Mouse (Mus musculus) cerebellum, postnatal 36 days (tissue): ENCODE measurements at regions not wholly inside any gene's neighbourhood (a gene's known extent, or its start where the extent isn't known, plus 50 kb on each side); places are given as distances from the start of the nearest gene placed in this dataset.

Source experiments
- DNase-seq, 2 experiments: peaks; one replicate each; pipeline ENCODE4 v3.0.0; 2021 to 2022; ENCODE audit warnings: mixed read lengths in 2 of 2

DNA sequence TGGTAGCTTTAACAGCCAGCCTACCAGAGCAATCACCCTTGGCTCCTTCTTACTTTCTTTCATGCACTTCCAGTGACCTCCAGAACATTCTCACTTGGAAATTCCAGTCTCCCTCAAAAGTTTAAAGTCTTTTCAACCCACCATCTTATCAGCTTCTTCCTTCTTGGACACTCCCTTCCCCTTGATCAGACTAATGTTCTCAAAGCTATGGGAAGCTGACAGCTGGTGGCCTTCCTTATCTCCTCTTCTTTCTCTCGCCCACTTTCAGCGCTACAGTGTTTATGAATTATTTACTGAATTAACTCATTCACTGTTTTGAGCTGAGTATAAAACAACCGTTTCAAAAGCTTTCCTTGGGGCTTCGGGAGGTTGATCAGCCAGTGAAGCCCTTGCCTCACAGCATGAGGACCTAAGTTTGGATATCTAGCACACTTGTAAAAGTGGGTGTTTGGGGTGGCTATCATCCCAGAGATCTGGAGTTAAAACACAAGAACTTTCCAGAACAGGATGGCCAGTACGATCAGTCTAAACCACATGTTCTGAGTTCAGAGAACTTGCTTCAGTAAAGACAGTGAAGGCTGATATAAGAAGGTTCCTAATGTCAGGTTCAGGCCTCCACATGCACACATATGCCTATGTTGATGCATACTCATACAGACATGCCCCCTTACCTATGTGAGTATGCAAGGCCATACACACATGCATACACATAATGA, 59.7 kb upstream of the Ikzf2 start:
- no peak for DNase-seq

DNA sequence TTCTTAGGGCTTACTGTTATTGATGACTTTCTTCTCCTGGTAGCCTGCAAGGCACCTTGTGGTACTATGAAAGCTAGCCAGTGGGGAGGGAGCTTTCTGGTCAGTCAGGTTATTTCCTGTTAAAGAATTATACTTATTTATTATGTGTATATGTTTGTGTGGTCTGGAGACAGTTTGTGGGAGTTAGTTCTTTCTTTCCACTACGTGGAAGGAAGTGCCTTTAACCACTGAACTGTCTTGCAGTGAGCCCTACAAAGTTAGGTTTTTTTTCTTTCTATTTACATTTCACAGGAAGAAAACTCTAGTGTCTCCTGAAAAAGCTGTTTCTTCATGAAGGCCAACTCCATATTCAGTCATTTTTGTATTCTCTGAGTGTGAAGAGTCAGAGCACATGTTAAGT, 65.7 kb upstream of the Ikzf2 start:
- DNase-seq = no peak

GRCm38 (mm10) chr1:69757702-69758101, 69.1 kb upstream of the Spag16 start:
- DNase-seq = no peak

GRCm38 (mm10) chr1:69759544-69759943, 67.2 kb upstream of the Spag16 start:
- peak in 1 of 2 experiments; percentile 3 for DNase-seq

- no peak for DNase-seq
These were observed 58.1 kb upstream of the Spag16 start for GRCm38 (mm10) chr1:69768714-69769113.

DNA sequence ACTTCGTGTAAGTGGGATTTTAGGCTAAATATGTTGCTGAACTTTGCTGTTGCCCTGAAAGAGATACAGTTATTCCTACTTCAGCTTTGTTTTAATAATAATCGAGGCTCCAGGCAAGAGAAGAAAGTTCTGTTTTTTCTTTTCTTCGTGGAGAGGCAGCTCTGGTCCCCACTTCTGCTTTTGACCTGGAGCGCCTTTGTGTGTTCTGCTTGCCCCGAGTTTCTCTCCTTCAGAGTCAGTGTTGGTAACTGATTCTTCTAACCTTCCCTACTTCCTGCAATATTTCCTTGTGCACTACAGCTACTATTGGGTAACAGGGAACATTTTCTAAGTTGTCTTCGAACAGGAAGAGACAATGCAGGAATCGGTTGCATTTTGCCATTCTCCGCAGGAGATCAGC, 56.6 kb upstream of the Spag16 start:
- no peak for DNase-seq

DNA sequence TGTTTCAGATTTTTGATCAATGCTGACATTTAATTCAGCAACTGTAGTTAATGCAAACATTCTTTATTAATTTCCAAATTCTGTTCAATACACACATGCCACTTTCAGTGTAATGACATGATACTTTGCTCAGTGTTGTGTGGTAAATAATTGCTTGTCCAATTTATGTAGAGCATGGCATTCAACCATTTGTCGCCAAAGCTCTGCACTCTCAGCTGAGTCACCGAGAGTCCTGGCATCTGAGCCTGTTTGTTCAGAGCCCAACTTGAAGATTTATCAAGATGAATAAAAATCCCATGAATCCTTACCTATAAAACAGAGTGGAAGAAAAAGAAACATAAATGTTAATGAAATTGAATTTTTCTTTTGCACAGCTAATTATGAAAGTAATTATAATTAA, 55.3 kb upstream of the Spag16 start:
- DNase-seq = no peak

DNA sequence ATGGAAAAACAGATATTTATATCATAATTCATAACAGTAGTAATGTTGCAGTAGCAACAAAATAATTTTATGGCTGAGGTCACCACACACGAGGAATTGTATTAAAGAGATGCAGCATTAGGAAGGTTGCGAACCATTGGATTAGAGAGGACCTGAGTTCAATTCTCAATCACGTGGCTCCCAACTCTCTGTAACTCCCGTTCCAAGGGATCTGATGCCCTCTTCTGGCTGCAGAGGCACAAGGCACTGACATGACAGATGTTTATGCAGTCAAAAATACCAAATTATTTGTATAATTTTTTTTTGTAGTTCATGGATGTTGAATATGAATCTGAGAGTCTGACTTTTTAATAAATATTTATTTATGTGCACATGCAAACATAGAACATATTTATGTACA, 51.2 kb upstream of the Spag16 start:
- DNase-seq = no peak
